Mouse (Mus musculus) gonadal fat pad, adult 2 months (tissue): Measurements from ENCODE around the gene 2410004B18Rik. TPM values are rescaled to one million over a fixed set of nuclear protein-coding genes. Genes with fewer than 3 reads are reported as not detected.

Experiments
- polyA plus RNA-seq: library from polyadenylated mRNA; depleted of rRNA; stranded (reverse); fragments of >200 nt; gene quantifications from 2 replicates; pipeline ENCODE4 v1.2.3, GENCODE M21; 2012; rRNA removed

The 2410004B18Rik gene
- polyA plus RNA-seq, 1 experiment, result 6.7 TPM

Other genes with a start within 250 kb of the 2410004B18Rik start
- gene Ddah1, start 179.3 kb upstream of the 2410004B18Rik start, polyA plus RNA-seq, result 12.0 and 13.3 TPM in 2 replicates
- 11.7 and 14.2 TPM in 2 replicates for gene Bcl10, start 15.2 kb upstream of the 2410004B18Rik start, polyA plus RNA-seq
- gene Syde2, start 49.9 kb downstream of the 2410004B18Rik start, polyA plus RNA-seq, result 6.7 and 7.8 TPM in 2 replicates
- 1.4 and 2.2 TPM in 2 replicates for gene Wdr63, start 170.1 kb downstream of the 2410004B18Rik start, polyA plus RNA-seq
- gene Mcoln3, start 179.4 kb downstream of the 2410004B18Rik start, polyA plus RNA-seq, result 13.5 and 17.7 TPM in 2 replicates
- gene Mcoln2, start 211.8 kb downstream of the 2410004B18Rik start, polyA plus RNA-seq, result 0.41 and 0.47 TPM in 2 replicates